Mouse (Mus musculus) midbrain, postnatal 0 days (tissue): ENCODE results near the gene Dedd2. TPM values are rescaled to one million over a fixed set of nuclear protein-coding genes. Genes with fewer than 3 reads are reported as not detected.

Source experiments
- ATAC-seq: fragments of 200-750 bp; cut with Nextera tagmentation; 2 replicates; pipeline ENCODE4 v1.8.0; 2017; ENCODE audit warnings: moderate number of reproducible peaks, mild to moderate bottlenecking, moderate TSS enrichment, moderate library complexity; ENCODE audit not compliant: low FRiP score
- DNase-seq: peaks from one replicate; pipeline ENCODE4 v3.0.0-alpha.2; 2015; ENCODE audit warnings: low spot score
- H3K27ac ChIP-seq: fragments of 300-500 bp; sonication (generic); 2 replicates; pipeline ENCODE4 v1.5.1; 2014; ENCODE audit warnings: low read depth, mild to moderate bottlenecking, low read length, mixed read lengths
- H3K27me3 ChIP-seq: fragments of 300-500 bp; sonication (generic); 2 replicates; pipeline ENCODE4 v1.6.1; 2014; ENCODE audit warnings: low read length, control low read depth, mixed read lengths; ENCODE audit not compliant: insufficient read depth
- H3K36me3 ChIP-seq: fragments of 300-500 bp; sonication (generic); 2 replicates; pipeline ENCODE4 v1.6.1; 2014; ENCODE audit warnings: low read length, control low read depth, mixed read lengths; ENCODE audit not compliant: insufficient read depth
- H3K4me1 ChIP-seq: fragments of 300-500 bp; sonication (generic); 2 replicates; pipeline ENCODE4 v1.6.1; 2014; ENCODE audit warnings: mild to moderate bottlenecking, control low read depth, antibody characterized with exemption, low read length, mixed read lengths; ENCODE audit not compliant: insufficient read depth
- H3K4me2 ChIP-seq: fragments of 300-500 bp; sonication (generic); 2 replicates; pipeline ENCODE4 v1.6.1; 2014; ENCODE audit warnings: low read depth, mild to moderate bottlenecking, low read length, mixed read lengths; ENCODE audit not compliant: poor library complexity, severe bottlenecking
- H3K4me3 ChIP-seq: fragments of 300-500 bp; sonication (generic); 2 replicates; pipeline ENCODE4 v1.5.1; 2014; ENCODE audit warnings: low read depth, mild to moderate bottlenecking, low read length, moderate library complexity
- H3K9ac ChIP-seq: fragments of 300-500 bp; sonication (generic); replicated peaks from 2 replicates; pipeline ENCODE4 v1.6.1; 2014; ENCODE audit warnings: mild to moderate bottlenecking, low read length, moderate library complexity, mixed read lengths; ENCODE audit not compliant: poor library complexity, severe bottlenecking
- H3K9me3 ChIP-seq: fragments of 300-500 bp; sonication (generic); 2 replicates; pipeline ENCODE4 v1.6.1; 2016; ENCODE audit warnings: low read length, control low read depth
- CTCF ChIP-seq: IDR thresholded peaks from 2 replicates; pipeline ENCODE4 v1.5.1; 2016; ENCODE audit warnings: antibody characterized with exemption, mild to moderate bottlenecking
- WGBS: fragments of 180-500 bp; shearing (Covaris S2); extraction: QIAGEN DNeasy Blood & Tissue Kit; methylation state at CpG from one replicate; pipeline ENCODE4 v1.1.7; 2014; 5-methylcytosine and 5-hydroxymethylcytosine counted together
- polyA plus RNA-seq: library from polyadenylated mRNA; unstranded; fragments of >200 nt; fragmentation: Nextera tagmentation; extraction: Ambion mirVana; gene quantifications from 2 replicates; pipeline ENCODE4 v1.2.1, GENCODE M21; 2015
- total RNA-seq: library from RNA; depleted of rRNA; stranded (reverse); fragments of >200 nt; gene quantifications from 2 replicates; pipeline ENCODE4 v1.2.3, GENCODE M21; 2014

The Dedd2 gene
- total and polyA plus RNA-seq, 2 experiments from 2014 or later = 17.7 to 27.8 TPM

DNA sequence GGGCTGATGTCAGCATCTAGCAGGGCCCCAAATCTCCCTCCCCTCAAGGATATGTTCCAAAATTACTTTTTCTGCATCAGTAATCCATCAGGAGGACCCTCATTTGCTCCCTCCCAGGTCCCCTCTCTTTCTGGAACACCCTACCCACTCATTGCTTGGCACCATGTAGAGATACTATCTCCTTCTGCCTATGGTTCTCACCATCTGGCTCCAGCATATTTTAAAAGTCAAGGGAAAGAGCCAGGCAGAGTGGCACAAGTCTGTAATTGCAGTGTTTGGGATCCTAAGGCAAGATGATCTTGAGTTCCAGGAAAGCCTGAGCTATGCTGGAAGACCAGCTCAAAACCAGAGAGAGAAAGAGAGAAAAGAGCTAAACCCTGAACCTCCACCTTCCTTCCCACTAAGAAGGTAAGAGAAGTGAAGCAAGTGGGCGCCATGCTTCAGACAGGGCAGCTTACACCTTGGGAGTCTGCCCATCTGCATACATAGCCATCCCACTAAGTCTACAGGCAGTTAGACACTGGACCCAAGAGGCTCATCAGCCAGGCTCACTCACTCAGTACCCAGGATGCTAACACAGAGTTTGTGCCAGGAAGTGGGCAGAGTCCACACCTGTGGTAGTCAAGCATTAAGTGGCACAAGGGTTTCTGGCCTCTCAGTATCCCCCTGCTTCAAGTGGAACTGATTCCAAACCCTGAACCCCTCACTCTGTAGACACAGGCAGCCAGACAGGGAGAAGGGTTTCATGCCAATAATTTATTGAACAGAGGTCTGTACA is 7.3 kb upstream of the Dedd2 start:
- DNase-seq = no peak
- no peak overlapping the region for H3K4me3 ChIP-seq
- 100% methylated on average over 1 of the region's 1 CpGs for WGBS

DNA sequence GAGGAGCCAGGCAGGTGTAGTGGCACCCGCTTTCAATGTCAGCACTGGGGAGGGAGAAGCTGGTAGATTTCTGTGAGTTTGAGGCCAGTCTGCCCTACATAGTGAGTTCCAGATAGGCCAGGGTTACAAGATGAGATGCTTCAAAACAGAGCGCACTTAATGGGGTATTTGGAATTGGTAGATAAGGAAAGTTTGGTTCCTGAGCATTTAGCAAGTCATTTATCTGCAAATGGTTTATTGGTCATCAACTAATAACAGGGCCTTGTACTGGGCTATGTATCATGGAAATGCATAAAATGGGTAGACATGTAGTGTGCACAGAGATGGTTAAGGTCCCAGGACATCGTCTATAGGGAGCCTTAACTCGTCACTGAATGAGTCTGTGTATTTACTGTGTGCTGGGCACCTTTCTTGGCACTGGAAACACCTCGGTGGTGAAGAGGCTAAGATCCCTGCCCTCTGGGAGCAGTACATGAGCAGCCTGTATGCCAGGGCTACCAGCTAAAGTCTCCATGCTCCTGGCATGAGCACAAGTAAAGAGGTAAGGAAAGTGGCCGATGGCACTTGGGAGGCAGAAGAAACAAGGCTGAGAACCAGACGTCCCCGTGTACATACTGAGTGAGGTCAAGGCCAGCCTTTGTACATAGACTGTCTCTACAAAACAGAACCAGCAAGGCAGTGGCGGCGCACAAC is 2.0 kb upstream of the Dedd2 start:
- H3K27ac ChIP-seq = no peak overlapping the region
- H3K4me2 ChIP-seq = peak overlapping the region; percentile 89
- no peaks in the 10 kb centered on the region for H3K9me3 ChIP-seq
- H3K27me3 ChIP-seq = no peaks in the 10 kb centered on the region
- no peak for TF ChIP-seq CTCF
- ATAC-seq (no peak), DNase-seq (no peak)
- no peak overlapping the region for H3K9ac ChIP-seq
- H3K4me1 ChIP-seq = peaks cover 10% of the 10 kb centered on the region
- peaks cover 36% of the 10 kb centered on the region for H3K36me3 ChIP-seq
- H3K4me3 ChIP-seq = peak overlapping the region; percentile 75; the same call in 1 of the 2 replicates
- 87% methylated on average over 10 of the region's 10 CpGs for WGBS

More for the DNA sequence above, 7.3 kb upstream of the Dedd2 start:
- no peaks in the 10 kb centered on the region for H3K27me3 ChIP-seq
- H3K9ac ChIP-seq = no peak overlapping the region
- ATAC-seq = no peak
- H3K4me1 ChIP-seq = no peaks in the 10 kb centered on the region
- peaks cover 82% of the 10 kb centered on the region for H3K36me3 ChIP-seq
- H3K4me2 ChIP-seq = no peak overlapping the region
- H3K9me3 ChIP-seq = no peaks in the 10 kb centered on the region
- no peak overlapping the region for H3K27ac ChIP-seq
- no peak for TF ChIP-seq CTCF

DNA sequence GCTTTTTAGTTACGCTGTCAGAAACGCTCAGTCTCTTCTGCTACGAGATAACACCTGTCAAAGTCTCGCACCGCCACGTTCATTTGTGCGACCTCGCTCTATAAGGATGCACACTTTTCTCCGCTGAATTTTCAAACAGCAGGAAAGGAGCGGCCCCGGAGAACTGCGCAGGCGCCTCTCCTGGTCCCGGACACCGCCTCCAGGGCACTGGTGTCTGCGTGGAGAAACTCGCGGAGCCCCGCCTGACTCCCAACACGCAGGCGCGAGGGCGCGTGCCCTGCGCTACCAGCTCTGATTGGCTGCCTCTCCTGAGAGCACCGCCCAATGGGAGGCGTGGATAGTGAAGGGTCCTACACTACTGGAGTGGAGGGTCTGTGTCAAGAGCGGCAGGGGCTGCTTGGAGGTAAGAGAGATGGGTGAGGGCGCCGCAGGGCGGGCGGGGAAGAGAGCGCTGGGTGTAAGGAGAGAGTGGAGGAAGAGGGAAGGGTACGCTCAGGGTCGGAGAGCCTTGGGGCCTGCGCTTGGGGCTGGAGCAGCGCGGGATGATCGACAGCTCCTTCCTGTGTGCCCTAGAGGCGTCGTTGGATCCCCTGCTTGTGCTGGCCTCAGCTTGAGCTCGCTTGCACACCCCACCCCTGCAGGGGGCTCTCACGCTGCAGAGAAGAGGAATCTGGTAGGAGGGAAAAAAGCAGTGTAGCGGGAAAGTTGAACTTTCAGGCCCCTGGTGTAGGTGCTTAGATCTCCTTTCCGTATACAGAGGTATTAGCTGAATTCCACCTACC is 878 bp upstream of the Dedd2 start, which contains the start of gene Zfp526:
Zfp526 (plus strand) TSS at position 324 of the 782 bp plus-strand sequence.
- H3K4me3 ChIP-seq = peak within 1 kb of the TSS; percentile 75
- WGBS = under 1% methylated on average over 42 of the region's 45 CpGs
- ATAC-seq (peak; percentile 95), DNase-seq (peak; percentile 100)
- peaks cover 10% of the 10 kb centered on the region for H3K4me1 ChIP-seq
- peak; percentile 47 for TF ChIP-seq CTCF
- H3K36me3 ChIP-seq = peaks cover 27% of the 10 kb centered on the region
- no peaks in the 10 kb centered on the region for H3K27me3 ChIP-seq
- peak within 1 kb of the TSS; percentile 72 for H3K27ac ChIP-seq
- peak within 1 kb of the TSS; percentile 89 for H3K4me2 ChIP-seq
- H3K9ac ChIP-seq = peak within 1 kb of the TSS; percentile 50
- H3K9me3 ChIP-seq = no peaks in the 10 kb centered on the region

DNA sequence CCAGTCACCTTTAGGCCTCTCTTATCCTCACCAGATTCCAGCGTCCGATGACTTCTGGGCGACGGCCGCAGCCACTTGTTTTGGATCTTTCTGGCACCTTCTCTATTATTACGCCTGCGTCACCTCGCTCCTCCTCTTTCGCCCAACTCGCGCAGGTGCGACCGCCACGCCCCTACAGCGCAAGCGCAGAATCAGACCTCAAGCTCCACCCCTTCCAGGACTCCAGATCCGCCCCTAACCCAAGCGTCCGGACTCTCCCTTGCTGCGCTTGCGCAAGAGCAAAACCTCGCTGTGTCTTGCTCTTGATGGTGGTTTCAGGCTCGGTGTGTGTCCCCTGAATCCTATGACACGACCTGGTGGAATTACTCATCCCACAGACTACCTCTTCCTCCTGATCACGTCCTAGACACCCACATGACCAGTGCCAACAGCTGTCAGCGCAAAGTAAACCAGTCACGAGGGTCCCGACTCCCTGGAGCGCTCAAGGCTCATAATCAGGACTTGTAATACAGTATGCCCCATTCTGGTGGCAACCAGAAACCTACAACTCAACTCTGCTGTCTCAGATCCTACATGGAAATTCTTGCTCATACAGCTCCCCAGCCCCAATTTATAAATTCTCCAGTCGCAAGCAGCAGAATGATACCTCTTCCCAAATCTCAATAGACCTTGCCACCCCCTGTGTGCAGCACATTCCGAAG is 509 bp downstream of the Dedd2 start:
- no peak for TF ChIP-seq CTCF
- DNase-seq (peak; percentile 97), ATAC-seq (peak; percentile 66)
- Histone ChIP-seq H3K4me2 (peak overlapping the region; percentile 89), H3K27me3 (no peaks in the 10 kb centered on the region), H3K4me1 (peaks cover 10% of the 10 kb centered on the region), H3K36me3 (peaks cover 16% of the 10 kb centered on the region), H3K27ac (peak overlapping the region; percentile 78), H3K9ac (peak overlapping the region; percentile 86), H3K9me3 (no peaks in the 10 kb centered on the region), H3K4me3 (peak overlapping the region; percentile 75)
- 4% methylated on average over 30 of the region's 31 CpGs for WGBS

DNA sequence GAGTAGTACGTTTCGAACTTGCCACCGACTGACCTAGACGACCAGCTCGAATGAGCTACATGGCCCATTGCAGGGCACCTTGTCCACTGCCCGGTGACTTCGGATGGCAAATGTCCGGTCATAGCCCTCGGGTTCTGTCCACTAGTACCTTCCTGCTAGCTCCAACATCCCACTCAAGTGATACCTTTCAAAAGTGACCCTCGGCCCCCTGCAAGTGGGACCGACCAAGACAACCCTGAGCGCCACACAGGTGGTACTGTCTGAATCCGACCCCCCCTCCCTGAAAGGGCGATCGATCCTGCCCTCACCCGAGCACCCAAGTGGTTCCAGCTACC is 1.0 kb downstream of the Dedd2 start:
- peak; percentile 32 for ATAC-seq
- H3K4me1 ChIP-seq = peaks cover 10% of the 10 kb centered on the region
- no peaks in the 10 kb centered on the region for H3K27me3 ChIP-seq
- peak overlapping the region; percentile 89 for H3K4me2 ChIP-seq
- peak overlapping the region; percentile 78 for H3K27ac ChIP-seq
- DNase-seq = no peak
- no peak for TF ChIP-seq CTCF
- peak overlapping the region; percentile 75 for H3K4me3 ChIP-seq
- H3K9ac ChIP-seq = peak overlapping the region; percentile 86
- WGBS = under 1% methylated on average over 16 of the region's 16 CpGs
- peaks cover 11% of the 10 kb centered on the region for H3K36me3 ChIP-seq
- H3K9me3 ChIP-seq = no peaks in the 10 kb centered on the region
